Mouse (Mus musculus) stomach, embryonic 16.5 days (tissue): ENCODE results near the gene Cdh24. TPM values are rescaled to one million over a fixed set of nuclear protein-coding genes. Genes with fewer than 3 reads are reported as not detected.
"Not testable (repeated sequence)": the region's sequence is repeated elsewhere in the genome, so short reads cannot be mapped to it uniquely, and the experiment has no call there.

Source experiments
- ATAC-seq: fragments of 200-750 bp; cut with Nextera tagmentation; 2 replicates; pipeline ENCODE4 v1.8.0; 2017; ENCODE audit warnings: moderate number of reproducible peaks, moderate TSS enrichment; ENCODE audit not compliant: insufficient read depth, low FRiP score
- H3K27ac ChIP-seq: fragments of 300-500 bp; sonication (generic); 2 replicates; pipeline ENCODE4 v1.5.1; 2014; ENCODE audit warnings: low read length
- H3K27me3 ChIP-seq: fragments of 300-500 bp; sonication (generic); 2 replicates; pipeline ENCODE4 v1.6.1; 2014; ENCODE audit warnings: low read length, control low read depth, mixed read lengths; ENCODE audit not compliant: control insufficient read depth, insufficient read depth
- H3K36me3 ChIP-seq: fragments of 300-500 bp; sonication (generic); 2 replicates; pipeline ENCODE4 v1.6.1; 2014; ENCODE audit warnings: low read length; ENCODE audit not compliant: control insufficient read depth, insufficient read depth
- H3K4me1 ChIP-seq: fragments of 300-500 bp; sonication (generic); 2 replicates; pipeline ENCODE4 v1.6.1; 2014; ENCODE audit warnings: low read length, control low read depth, mixed read lengths; ENCODE audit not compliant: control insufficient read depth, insufficient read depth
- H3K4me2 ChIP-seq: fragments of 300-500 bp; sonication (generic); 2 replicates; pipeline ENCODE4 v1.6.1; 2014; ENCODE audit warnings: low read depth, low read length, mixed read lengths
- H3K4me3 ChIP-seq: fragments of 300-500 bp; sonication (generic); replicated peaks from 2 replicates; pipeline ENCODE4 v1.5.1; 2014; ENCODE audit warnings: mild to moderate bottlenecking, low read length
- H3K9ac ChIP-seq: fragments of 300-500 bp; sonication (generic); 2 replicates; pipeline ENCODE4 v1.6.1; 2014; ENCODE audit warnings: low read length
- H3K9me3 ChIP-seq: fragments of 300-500 bp; sonication (generic); replicated peaks from 2 replicates; pipeline ENCODE4 v1.6.1; 2016; ENCODE audit warnings: low read length, control low read depth; ENCODE audit not compliant: control insufficient read depth
- WGBS: fragments of 180-500 bp; shearing (Covaris S2); extraction: QIAGEN DNeasy Blood & Tissue Kit; methylation state at CpG from one replicate; pipeline ENCODE4 v1.1.7; 2014; 5-methylcytosine and 5-hydroxymethylcytosine counted together
- polyA plus RNA-seq: library from polyadenylated mRNA; unstranded; fragments of >200 nt; fragmentation: Nextera tagmentation; extraction: Ambion mirVana; gene quantifications from 2 replicates; pipeline ENCODE4 v1.2.1, GENCODE M21; 2015

Cdh24 gene
- polyA plus RNA-seq, 1 experiment from 2014 or later: 2.2 TPM

- ATAC-seq: peak; percentile 91
- H3K9ac ChIP-seq: peak within 1 kb of the TSS; percentile 95
- H3K27ac ChIP-seq: peak within 1 kb of the TSS; percentile 67
- H3K27me3 ChIP-seq: no peaks in the 10 kb centered on the region
- H3K9me3 ChIP-seq: no peaks in the 10 kb centered on the region
- peak within 1 kb of the TSS; percentile 91 for H3K4me3 ChIP-seq
- peaks cover 4% of the 10 kb centered on the region; the same call in 1 of the 2 replicates for H3K4me1 ChIP-seq
- peak within 1 kb of the TSS; percentile 61 for H3K4me2 ChIP-seq
- WGBS: under 1% methylated on average over 25 of the region's 25 CpGs
- 0 out of 2 replicates have a peak, but pooled peaks cover 1% of the 10 kb centered on the region for H3K36me3 ChIP-seq
Measured at GRCm38 (mm10) chr14:54617897-54618365, 23.2 kb downstream of the Cdh24 start, which contains the start of gene Psmb5. Gene Psmb5 (minus strand): TSS chr14:54618022.

GRCm38 (mm10) chr14:54617152-54617896 lies 23.8 kb downstream of the Cdh24 start:
- H3K9me3 ChIP-seq: no peaks in the 10 kb centered on the region
- H3K9ac ChIP-seq: peak overlapping the region; percentile 95
- peak overlapping the region; percentile 91 for H3K4me3 ChIP-seq
- H3K36me3 ChIP-seq: 0 out of 2 replicates have a peak, but pooled peaks cover 4% of the 10 kb centered on the region
- peak; percentile 31 for ATAC-seq
- H3K27ac ChIP-seq: peak overlapping the region; percentile 67
- H3K4me1 ChIP-seq: peaks cover 4% of the 10 kb centered on the region; the same call in 1 of the 2 replicates
- H3K4me2 ChIP-seq: peak overlapping the region; percentile 61
- H3K27me3 ChIP-seq: no peaks in the 10 kb centered on the region
- WGBS: 2% methylated on average over 38 of the region's 38 CpGs

- H3K4me3 ChIP-seq: no peak overlapping the region
- H3K27ac ChIP-seq: no peak overlapping the region
- H3K9ac ChIP-seq: no peak overlapping the region
- ATAC-seq: no peak
- H3K4me1 ChIP-seq: peaks cover 4% of the 10 kb centered on the region; the same call in 1 of the 2 replicates
- H3K36me3 ChIP-seq: 0 out of 2 replicates have a peak, but pooled peaks cover 4% of the 10 kb centered on the region
- no peaks in the 10 kb centered on the region for H3K9me3 ChIP-seq
- H3K27me3 ChIP-seq: no peaks in the 10 kb centered on the region
- 93% methylated on average over 16 of the region's 16 CpGs for WGBS
- H3K4me2 ChIP-seq: peak overlapping the region; percentile 61; the same call in 1 of the 2 replicates
Measured at GRCm38 (mm10) chr14:54616226-54616825, 24.8 kb downstream of the Cdh24 start.

- 95% methylated on average over 15 of the region's 16 CpGs for WGBS
- H3K27me3 ChIP-seq, H3K4me3 ChIP-seq, H3K4me2 ChIP-seq, H3K9ac ChIP-seq, H3K36me3 ChIP-seq, H3K9me3 ChIP-seq, ATAC-seq, H3K27ac ChIP-seq, H3K4me1 ChIP-seq: not testable (repeated sequence)
Measured at GRCm38 (mm10) chr14:54614130-54614529, 27.0 kb downstream of the Cdh24 start.

GRCm38 (mm10) chr14:54610648-54611047 lies 30.5 kb downstream of the Cdh24 start:
- Histone ChIP-seq H3K36me3 (0 out of 2 replicates have a peak, but pooled peaks cover 4% of the 10 kb centered on the region), H3K9me3 (no peaks in the 10 kb centered on the region), H3K9ac (no peak overlapping the region), H3K27me3 (no peaks in the 10 kb centered on the region), H3K4me3 (no peak overlapping the region), H3K4me1 (no peaks in the 10 kb centered on the region), H3K27ac (no peak overlapping the region), H3K4me2 (no peak overlapping the region)
- WGBS: 71% methylated on average over 6 of the region's 6 CpGs
- no peak for ATAC-seq

- no peaks in the 10 kb centered on the region for H3K27me3 ChIP-seq
- ATAC-seq: no peak
Measured at GRCm38 (mm10) chr14:54609962-54610361, 31.2 kb downstream of the Cdh24 start.

GRCm38 (mm10) chr14:54609245-54609644 lies 31.9 kb downstream of the Cdh24 start:
- H3K36me3 ChIP-seq: 0 out of 2 replicates have a peak, but pooled peaks cover 4% of the 10 kb centered on the region
- H3K4me1 ChIP-seq: 0 out of 2 replicates have a peak, but pooled peaks cover 5% of the 10 kb centered on the region
- H3K27ac ChIP-seq: no peak overlapping the region
- no peaks in the 10 kb centered on the region for H3K27me3 ChIP-seq
- H3K4me3 ChIP-seq: no peak overlapping the region
- no peak overlapping the region for H3K4me2 ChIP-seq
- WGBS: 58% methylated on average over 4 of the region's 4 CpGs
- ATAC-seq: no peak
- no peaks in the 10 kb centered on the region for H3K9me3 ChIP-seq
- no peak overlapping the region for H3K9ac ChIP-seq

More at GRCm38 (mm10) chr14:54609962-54610361, 31.2 kb downstream of the Cdh24 start:
- Histone ChIP-seq H3K4me1 (0 out of 2 replicates have a peak, but pooled peaks cover 2% of the 10 kb centered on the region), H3K4me2 (no peak overlapping the region), H3K9me3 (no peaks in the 10 kb centered on the region), H3K36me3 (0 out of 2 replicates have a peak, but pooled peaks cover 4% of the 10 kb centered on the region), H3K27ac (no peak overlapping the region), H3K4me3 (no peak overlapping the region), H3K9ac (no peak overlapping the region)
- 76% methylated on average over 4 of the region's 4 CpGs for WGBS

GRCm38 (mm10) chr14:54607226-54607625 lies 33.9 kb downstream of the Cdh24 start:
- H3K4me1 ChIP-seq: peaks cover 12% of the 10 kb centered on the region
- no peak overlapping the region for H3K27ac ChIP-seq
- WGBS: 46% methylated on average over 8 of the region's 8 CpGs
- 0 out of 2 replicates have a peak overlapping the region, but pooled peaks have one; percentile 14 for H3K9ac ChIP-seq
- no peak for ATAC-seq
- H3K36me3 ChIP-seq: no peaks in the 10 kb centered on the region
- H3K4me3 ChIP-seq: no peak overlapping the region
- H3K4me2 ChIP-seq: no peak overlapping the region
- no peaks in the 10 kb centered on the region for H3K27me3 ChIP-seq
- no peaks in the 10 kb centered on the region for H3K9me3 ChIP-seq
